Mouse (Mus musculus): ENCODE measurements around the gene Gpn3.

DNA sequence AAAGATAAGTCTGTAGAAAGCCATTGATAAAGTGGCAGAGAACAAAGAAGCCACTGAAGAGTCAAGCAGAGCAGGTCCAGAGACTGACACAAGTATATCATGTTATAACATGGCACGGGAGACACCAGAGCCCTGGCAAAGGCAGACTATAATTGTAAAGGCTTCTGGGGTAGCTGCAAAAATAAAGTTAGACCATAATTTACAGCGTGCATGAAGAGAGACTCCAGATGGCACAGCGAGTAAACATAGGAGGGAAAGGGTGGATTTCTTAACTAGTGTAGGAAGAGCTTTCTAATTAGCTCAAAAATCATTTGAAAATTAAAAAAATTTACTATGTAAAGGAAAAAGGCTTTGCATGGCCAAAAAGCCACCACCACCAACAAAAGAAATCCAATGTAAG, 44.4 kb upstream of the Gpn3 start:
- no peak for TF ChIP-seq CTCF (conservative IDR thresholded peaks at IDR 0.05; ENCODE audit: low read length)
- TF ChIP-seq POU5F1 (IDR thresholded peaks at IDR 0.05; ENCODE audit: borderline replicate concordance, low read length) = no peak
- no peak for TF ChIP-seq NANOG (IDR thresholded peaks at IDR 0.05; ENCODE audit: borderline replicate concordance, low read length)

Data from E14TG2a.4 (cell line).